Mouse (Mus musculus) lung, adult 10 weeks (tissue): ENCODE results near the gene Rdh13. TPM values are rescaled to one million over a fixed set of nuclear protein-coding genes. Genes with fewer than 3 reads are reported as not detected.

Source experiments
- polyA plus RNA-seq: library from polyadenylated mRNA; stranded (reverse); fragments of 350-450 nt; fragmentation: Illumina TruSeq; extraction: RNeasy Lipid Tissue Mini Kit (QIAGEN cat#74804); gene quantifications from one replicate; pipeline ENCODE4 v1.2.3, GENCODE M21; 2014; ENCODE audit warnings: low read depth, low replicate concordance; ENCODE audit not compliant: insufficient read depth

Rdh13 gene
- 5.5 TPM for polyA plus RNA-seq

DNA sequence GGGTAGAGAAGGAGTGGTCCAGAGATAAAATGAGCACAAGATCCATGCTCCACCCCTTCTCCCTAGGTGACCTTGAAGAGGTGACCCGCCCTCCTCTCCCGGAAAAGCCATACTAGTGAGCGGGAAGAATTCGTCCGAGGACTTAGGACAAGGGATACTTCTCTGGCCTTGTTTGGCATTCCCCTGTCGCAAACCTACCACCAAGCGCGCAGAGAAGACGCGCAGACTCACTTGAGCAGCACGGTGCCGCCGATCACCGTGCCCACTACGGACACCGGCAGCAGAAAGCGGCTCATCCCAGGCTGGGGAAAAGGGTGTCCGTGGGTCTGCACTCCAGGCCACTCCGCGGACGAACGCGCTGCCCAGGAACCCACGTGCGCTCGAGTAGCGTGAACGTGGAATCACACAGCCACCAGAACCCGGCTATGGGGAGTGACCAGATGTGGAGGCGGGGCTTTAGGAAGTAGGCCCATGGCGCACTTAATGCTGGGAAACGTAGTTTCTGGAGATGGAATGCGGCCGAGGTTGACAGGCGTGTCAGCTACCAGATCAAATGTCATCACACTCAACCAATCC, at the start of gene Rdh13:
Gene Rdh13 (minus strand): TSS at position 434 of the 576 bp plus-strand sequence.

DNA sequence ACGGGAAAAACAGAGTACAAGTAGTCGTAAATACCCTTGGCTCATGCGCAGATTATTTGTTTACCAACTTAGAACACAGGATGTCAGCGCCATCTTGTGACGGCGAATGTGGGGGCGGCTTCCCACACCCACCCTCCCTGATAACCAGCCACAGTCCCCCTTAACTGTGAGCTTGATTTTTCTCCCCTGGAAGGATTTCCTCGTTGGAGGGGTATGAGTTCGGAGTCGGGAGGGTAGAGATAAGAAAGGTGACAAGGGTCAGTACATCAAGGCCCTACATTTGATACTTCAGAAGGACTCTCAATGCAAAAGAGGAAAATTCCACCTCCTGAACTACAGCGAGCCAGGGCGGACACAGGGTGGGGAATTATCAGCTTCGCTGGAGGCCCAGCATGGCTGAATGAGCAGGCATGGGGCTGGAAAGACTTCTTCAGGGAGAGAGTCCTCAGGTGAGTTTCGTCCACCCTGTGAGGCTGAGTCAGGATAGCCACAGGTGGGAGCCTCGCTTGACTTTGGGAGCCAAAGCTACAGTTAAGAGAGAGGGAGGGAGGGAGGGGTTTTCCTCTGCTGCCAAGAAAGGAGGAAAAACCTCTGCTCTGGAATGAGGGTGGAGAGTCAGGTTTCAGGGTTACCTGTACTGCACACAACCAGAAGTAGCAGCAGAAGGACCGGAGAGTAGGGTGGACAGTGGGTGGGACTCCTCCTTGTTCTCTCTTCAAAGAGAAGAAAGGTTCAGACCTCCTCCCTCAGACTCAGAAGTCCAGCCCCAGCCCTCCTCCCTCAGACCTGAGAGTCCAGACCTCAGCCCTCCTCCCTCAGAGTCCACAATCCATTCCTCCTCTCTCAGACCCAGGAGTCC, 15.4 kb upstream of the Rdh13 start, which contains the start of gene Eps8l1:
Gene Eps8l1 (plus strand): TSS at position 99 of the 859 bp plus-strand sequence.

DNA sequence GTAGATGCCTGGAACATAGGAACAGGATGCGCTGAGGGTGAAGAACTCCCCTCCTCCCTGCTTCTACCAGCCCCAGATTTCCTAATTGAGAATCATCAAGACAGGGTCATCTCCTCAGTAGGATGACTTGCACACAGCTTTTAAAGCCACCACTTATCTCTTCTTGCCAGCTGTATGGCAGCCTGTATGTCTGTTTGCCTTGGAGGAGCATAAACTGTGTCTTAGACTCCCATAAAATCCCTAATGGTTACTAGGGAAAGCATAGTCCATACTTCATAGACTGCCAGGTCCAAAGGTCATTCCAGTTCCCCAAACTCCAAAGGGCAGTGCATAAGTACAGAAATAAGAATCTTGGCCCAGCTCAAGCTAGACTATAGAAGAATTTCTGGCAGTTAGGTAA, 47.7 kb downstream of the Rdh13 start, which contains the start of gene Gp6:
Gene Gp6 (minus strand): TSS at position 15 of the 400 bp plus-strand sequence.

Other genes starting within 250 kb of the Rdh13 start
- gene Lilra5, start 207.9 kb downstream of the Rdh13 start, polyA plus RNA-seq, result 5.9 TPM
- gene Ncr1, start 107.9 kb downstream of the Rdh13 start, polyA plus RNA-seq, result 4.6 TPM
- gene Gp6, start 47.9 kb downstream of the Rdh13 start, polyA plus RNA-seq, result 0.15 TPM
- 16.4 TPM for gene Eps8l1, start 15.0 kb upstream of the Rdh13 start, polyA plus RNA-seq
- gene Ppp1r12c, start 56.0 kb upstream of the Rdh13 start, polyA plus RNA-seq, result 87.5 TPM
- gene Tnnt1, start 70.7 kb upstream of the Rdh13 start, polyA plus RNA-seq, result 4.2 TPM
- gene Tnni3, start 78.6 kb upstream of the Rdh13 start, polyA plus RNA-seq, result 179 TPM
- gene Dnaaf3, start 86.8 kb upstream of the Rdh13 start, polyA plus RNA-seq, result 5.0 TPM
- 10.7 TPM for gene Syt5, start 101.9 kb upstream of the Rdh13 start, polyA plus RNA-seq
- 0.21 TPM for gene Ptprh, start 158.4 kb upstream of the Rdh13 start, polyA plus RNA-seq
- gene Tmem86b, start 185.8 kb upstream of the Rdh13 start, polyA plus RNA-seq, result 2.6 TPM
- 37.5 TPM for gene Ppp6r1, start 213.4 kb upstream of the Rdh13 start, polyA plus RNA-seq
- 36.3 TPM for gene Hspbp1, start 239.4 kb upstream of the Rdh13 start, polyA plus RNA-seq
- 1.5 TPM for gene Brsk1, start 245.0 kb upstream of the Rdh13 start, polyA plus RNA-seq